Mouse (Mus musculus) erythroblast, embryonic 14.5 days (primary cell): Measurements from ENCODE around the gene Bbs10. TPM values are rescaled to one million over a fixed set of nuclear protein-coding genes. Genes with fewer than 3 reads are reported as not detected.

Source experiments
- H3K27me3 ChIP-seq: 2 replicates; pipeline ENCODE4 v1.6.1; 2012; ENCODE audit warnings: inconsistent platforms; ENCODE audit not compliant: control insufficient read depth
- H3K36me3 ChIP-seq: 2 replicates; pipeline ENCODE4 v1.6.1; 2012; ENCODE audit warnings: mild to moderate bottlenecking, inconsistent platforms; ENCODE audit not compliant: control insufficient read depth
- H3K4me1 ChIP-seq: 2 replicates; pipeline ENCODE4 v1.6.1; 2012; ENCODE audit warnings: inconsistent platforms; ENCODE audit not compliant: control insufficient read depth
- H3K4me3 ChIP-seq: replicated peaks from 2 replicates; pipeline ENCODE3; 2012; ENCODE audit warnings: moderate library complexity, mild to moderate bottlenecking, inconsistent platforms
- H3K9me3 ChIP-seq: 2 replicates; pipeline ENCODE4 v1.6.1; 2012; ENCODE audit warnings: low read length, inconsistent platforms, mixed read lengths; ENCODE audit not compliant: control insufficient read depth
- GATA1 ChIP-seq: IDR thresholded peaks from 2 replicates; pipeline ENCODE4 v1.6.1; 2012; ENCODE audit warnings: low read length, inconsistent platforms, mixed read lengths
- TAL1 ChIP-seq: IDR thresholded peaks from 3 replicates; pipeline ENCODE4 v1.6.1; 2012; ENCODE audit warnings: low read length, inconsistent platforms, mixed read lengths
- polyA plus RNA-seq: library from polyadenylated mRNA; stranded (reverse); fragments of >175 nt; gene quantifications from 2 replicates; pipeline ENCODE4 v1.2.3, GENCODE M21; 2012

Bbs10 gene
- polyA plus RNA-seq, 1 experiment = not detected

DNA sequence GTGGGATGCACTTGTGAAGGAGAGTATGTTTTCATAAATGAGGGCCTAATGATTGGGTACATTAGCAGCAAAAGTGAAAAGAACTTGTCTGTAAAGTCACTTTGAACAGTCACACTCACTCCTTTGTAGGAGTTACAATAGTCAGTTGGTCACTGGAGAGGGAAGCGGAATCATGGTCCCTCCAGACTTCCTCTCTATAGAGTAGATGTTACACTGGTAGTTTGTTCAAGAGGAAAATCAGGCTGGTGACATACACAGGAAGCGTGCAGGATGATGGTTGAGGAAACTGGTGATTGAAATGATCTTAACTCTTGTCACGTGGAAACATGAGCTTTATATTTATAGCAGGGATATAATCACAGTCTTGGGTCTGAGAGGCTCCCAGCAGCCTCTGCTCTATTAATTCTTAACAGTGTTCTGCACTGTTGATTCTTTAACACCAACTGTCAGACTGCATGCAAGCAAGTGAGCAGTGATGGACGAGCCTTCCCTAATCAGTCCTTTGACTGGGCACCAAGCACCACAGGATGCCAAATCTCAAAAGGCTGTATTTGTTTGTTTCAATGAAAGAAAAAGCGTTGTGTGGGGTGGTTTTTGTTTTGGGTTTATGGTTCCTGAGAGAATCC is 24.9 kb upstream of the Bbs10 start:
- no peaks in the 10 kb centered on the region for H3K27me3 ChIP-seq
- no peak for TF ChIP-seq TAL1
- TF ChIP-seq GATA1 = no peak
- no peaks in the 10 kb centered on the region for H3K4me1 ChIP-seq
- H3K4me3 ChIP-seq = no peak overlapping the region
- peaks cover 94% of the 10 kb centered on the region for H3K36me3 ChIP-seq
- H3K9me3 ChIP-seq = no peaks in the 10 kb centered on the region

GRCm38 (mm10) chr10:111275822-111276221 is 22.7 kb upstream of the Bbs10 start:
- TF ChIP-seq TAL1 (no peak), GATA1 (no peak)
- Histone ChIP-seq H3K27me3 (no peaks in the 10 kb centered on the region), H3K4me1 (no peaks in the 10 kb centered on the region), H3K4me3 (no peak overlapping the region), H3K36me3 (peaks cover 95% of the 10 kb centered on the region), H3K9me3 (no peaks in the 10 kb centered on the region)

DNA sequence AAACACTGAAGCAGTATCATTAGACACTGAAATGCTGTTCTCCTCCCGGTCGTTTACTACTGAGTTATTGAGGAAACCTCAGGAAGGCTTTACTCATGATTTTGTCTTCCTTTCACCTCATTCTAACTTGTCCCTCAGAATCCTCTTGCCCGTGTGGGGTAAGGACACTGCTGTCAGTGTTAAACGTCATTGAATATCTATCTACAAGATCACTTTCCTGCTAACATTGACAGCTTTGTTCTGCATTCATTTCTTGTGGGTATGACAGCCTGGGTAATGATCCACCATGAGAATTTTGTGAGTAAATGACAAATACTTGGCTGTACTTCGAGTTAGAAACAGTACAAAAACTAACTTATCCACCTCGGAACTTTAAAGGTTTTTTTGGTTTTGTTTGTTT is 848 bp upstream of the Bbs10 start:
- Histone ChIP-seq H3K4me3 (peak overlapping the region; percentile 81), H3K9me3 (no peaks in the 10 kb centered on the region), H3K36me3 (peaks cover 20% of the 10 kb centered on the region), H3K27me3 (no peaks in the 10 kb centered on the region), H3K4me1 (peaks cover 18% of the 10 kb centered on the region)
- TF ChIP-seq GATA1 = no peak

DNA sequence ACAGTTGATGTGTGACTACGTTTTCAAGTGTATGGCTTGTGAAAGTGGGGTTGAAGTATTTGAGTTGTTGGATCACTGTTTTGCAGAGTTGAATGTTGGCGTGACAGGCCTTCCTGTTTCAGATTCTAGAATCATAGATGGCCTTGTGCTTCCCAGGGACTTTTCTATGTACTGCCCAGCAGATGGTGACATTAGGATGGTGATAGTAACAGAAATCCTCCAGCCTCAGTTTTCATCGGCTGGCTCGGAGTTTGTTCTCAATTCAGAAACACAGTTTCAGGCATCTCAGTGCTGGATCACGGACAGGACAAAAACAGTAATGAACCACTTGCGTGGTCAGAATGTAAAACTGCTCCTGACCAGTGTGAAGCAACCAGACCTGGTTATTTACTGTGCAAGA is 1.1 kb downstream of the Bbs10 start:
- Histone ChIP-seq H3K9me3 (no peaks in the 10 kb centered on the region), H3K4me3 (no peak overlapping the region), H3K27me3 (no peaks in the 10 kb centered on the region), H3K36me3 (peaks cover 3% of the 10 kb centered on the region), H3K4me1 (peaks cover 18% of the 10 kb centered on the region)
- TF ChIP-seq TAL1 (no peak), GATA1 (no peak)

DNA sequence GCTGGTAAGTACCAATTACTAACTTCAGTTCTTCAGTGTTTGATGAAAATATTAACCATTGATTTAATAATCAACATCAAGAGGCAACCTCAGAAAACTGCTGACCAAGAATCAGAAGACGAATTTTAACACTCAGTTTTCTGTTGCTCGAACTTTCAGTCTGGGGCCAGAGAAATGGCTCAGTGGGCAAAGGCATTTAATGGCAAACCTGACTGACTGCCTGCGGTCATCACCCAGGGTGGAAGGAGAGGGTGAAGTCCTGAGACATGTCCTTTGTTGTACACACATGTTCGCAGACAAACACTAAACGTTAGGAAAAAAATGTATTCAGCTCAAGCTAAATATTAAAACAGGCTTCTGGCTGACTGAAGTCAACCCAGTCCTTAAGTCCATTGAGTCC is 2.6 kb downstream of the Bbs10 start:
- no peak for TF ChIP-seq TAL1
- TF ChIP-seq GATA1 = no peak
- peaks cover 18% of the 10 kb centered on the region for H3K4me1 ChIP-seq
- no peak overlapping the region for H3K4me3 ChIP-seq
- H3K27me3 ChIP-seq = no peaks in the 10 kb centered on the region
- no peaks in the 10 kb centered on the region for H3K9me3 ChIP-seq
- no peaks in the 10 kb centered on the region for H3K36me3 ChIP-seq

GRCm38 (mm10) chr10:111302486-111302885 is 4.0 kb downstream of the Bbs10 start:
- TF ChIP-seq TAL1 = no peak
- no peak for TF ChIP-seq GATA1
- Histone ChIP-seq H3K9me3 (no peaks in the 10 kb centered on the region), H3K36me3 (no peaks in the 10 kb centered on the region), H3K4me3 (no peak overlapping the region), H3K4me1 (peaks cover 18% of the 10 kb centered on the region), H3K27me3 (no peaks in the 10 kb centered on the region)

DNA sequence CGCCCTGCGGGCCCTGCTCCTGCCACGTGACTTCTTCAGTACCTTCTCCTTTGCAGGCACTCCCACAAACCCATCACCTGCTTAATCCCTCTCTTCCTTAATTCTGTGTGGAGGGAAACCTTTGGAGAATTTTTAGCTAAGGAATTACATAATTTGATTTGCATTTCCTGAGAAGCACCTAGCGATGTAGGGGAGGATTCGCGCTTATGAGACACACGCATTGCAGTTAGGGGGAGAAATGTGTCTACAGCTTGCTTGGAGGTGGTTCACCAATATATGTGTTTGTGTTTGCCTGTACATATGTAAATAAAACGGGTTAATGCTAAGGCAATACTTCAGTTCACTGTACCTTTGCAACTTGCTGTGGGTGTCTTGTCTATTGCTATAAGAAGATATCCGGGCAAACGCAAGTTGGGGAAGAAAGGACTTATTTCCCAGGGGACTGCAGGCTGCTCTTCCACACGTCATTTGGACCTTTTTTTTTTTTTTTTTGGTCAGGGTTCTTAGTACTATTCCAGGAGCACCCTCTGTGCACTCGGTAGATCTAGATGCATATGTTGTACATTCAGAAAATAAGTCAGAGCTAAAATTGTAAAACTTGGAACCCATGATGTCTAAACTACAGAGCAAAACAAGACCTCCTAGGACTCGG is 10.5 kb downstream of the Bbs10 start:
- Histone ChIP-seq H3K27me3 (no peaks in the 10 kb centered on the region), H3K4me1 (no peaks in the 10 kb centered on the region), H3K4me3 (no peak overlapping the region), H3K36me3 (no peaks in the 10 kb centered on the region), H3K9me3 (peaks cover 2% of the 10 kb centered on the region; the same call in 1 of the 2 replicates)
- TF ChIP-seq GATA1 = no peak
- no peak for TF ChIP-seq TAL1

DNA sequence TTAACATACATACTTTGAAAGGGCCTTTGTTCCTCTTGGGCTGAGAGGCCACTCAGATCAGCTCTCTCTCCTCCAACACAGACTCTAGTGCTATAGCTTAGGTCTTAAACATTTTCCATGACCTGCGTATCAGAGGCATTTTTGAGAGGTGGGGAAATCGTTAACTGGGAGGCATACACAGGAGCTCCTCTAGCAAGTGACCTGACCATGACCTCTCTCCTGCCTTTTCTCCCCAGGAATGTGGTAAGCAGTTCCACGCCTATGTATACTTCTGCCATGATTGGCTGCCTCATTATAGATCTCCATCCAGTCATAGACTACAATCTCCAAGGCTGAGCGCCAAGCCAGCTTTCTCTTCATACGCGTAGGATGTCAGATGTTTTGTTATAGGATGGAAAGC is 14.8 kb downstream of the Bbs10 start:
- H3K9me3 ChIP-seq = peaks cover 2% of the 10 kb centered on the region; the same call in 1 of the 2 replicates
- no peaks in the 10 kb centered on the region for H3K27me3 ChIP-seq
- H3K4me3 ChIP-seq = no peak overlapping the region
- TF ChIP-seq GATA1 (no peak), TAL1 (no peak)
- H3K36me3 ChIP-seq = no peaks in the 10 kb centered on the region
- H3K4me1 ChIP-seq = no peaks in the 10 kb centered on the region

GRCm38 (mm10) chr10:111314636-111315395 is 16.3 kb downstream of the Bbs10 start:
- H3K36me3 ChIP-seq = no peaks in the 10 kb centered on the region
- TF ChIP-seq GATA1 = no peak
- TF ChIP-seq TAL1 = no peak
- H3K4me1 ChIP-seq = no peaks in the 10 kb centered on the region
- peaks cover 2% of the 10 kb centered on the region; the same call in 1 of the 2 replicates for H3K9me3 ChIP-seq
- no peak overlapping the region for H3K4me3 ChIP-seq
- no peaks in the 10 kb centered on the region for H3K27me3 ChIP-seq
